Mouse (Mus musculus) liver (tissue): ENCODE results near the gene Ly6g6e.
"Not testable (repeated sequence)": the region's sequence is repeated elsewhere in the genome, so short reads cannot be mapped to it uniquely, and the experiment has no call there.

ENCODE experiments used
- DNase-seq: peaks from one replicate; pipeline ENCODE4 v3.0.0-alpha.2; 2020; ENCODE audit warnings: mixed read lengths

The Ly6g6e gene

GRCm38 (mm10) chr17:35076507-35077176 is at the start of gene Ly6g6e:
Ly6g6e (plus strand) TSS chr17:35076902.
- DNase-seq: no peak

GRCm38 (mm10) chr17:35027277-35028068 is 49.2 kb upstream of the Ly6g6e start, which contains the start of gene Sapcd1:
Sapcd1 (minus strand) TSS chr17:35028016.
- DNase-seq: peak; percentile 36

- DNase-seq: no peak
Measured at GRCm38 (mm10) chr17:35028315-35028714, 48.4 kb upstream of the Ly6g6e start.

- peak; percentile 13 for DNase-seq
Measured at GRCm38 (mm10) chr17:35029691-35030532, 46.8 kb upstream of the Ly6g6e start.

GRCm38 (mm10) chr17:35031272-35031671 is 45.4 kb upstream of the Ly6g6e start:
- DNase-seq: no peak

GRCm38 (mm10) chr17:35031880-35032279 is 44.8 kb upstream of the Ly6g6e start:
- DNase-seq: no peak

GRCm38 (mm10) chr17:35032323-35032870 is 44.3 kb upstream of the Ly6g6e start:
- no peak for DNase-seq

GRCm38 (mm10) chr17:35033703-35034102 is 43.0 kb upstream of the Ly6g6e start:
- DNase-seq: not testable (repeated sequence)

- DNase-seq: no peak
Measured at GRCm38 (mm10) chr17:35034896-35035295, 41.8 kb upstream of the Ly6g6e start.

GRCm38 (mm10) chr17:35039121-35039873 is 37.4 kb upstream of the Ly6g6e start:
- DNase-seq: no peak

GRCm38 (mm10) chr17:35043794-35044193 is 32.9 kb upstream of the Ly6g6e start:
- no peak for DNase-seq

GRCm38 (mm10) chr17:35044904-35045806 is 31.5 kb upstream of the Ly6g6e start:
- peak; percentile 72 for DNase-seq

- DNase-seq: peak; percentile 30
Measured at GRCm38 (mm10) chr17:35045807-35046680, 30.7 kb upstream of the Ly6g6e start.

GRCm38 (mm10) chr17:35046681-35047455 is 29.8 kb upstream of the Ly6g6e start, which contains the start of gene Msh5:
Msh5 (minus strand) TSS chr17:35046745.
- peak; percentile 99 for DNase-seq

GRCm38 (mm10) chr17:35047688-35048087 is 29.0 kb upstream of the Ly6g6e start:
- DNase-seq: peak; percentile 40

GRCm38 (mm10) chr17:35048149-35048931 is 28.4 kb upstream of the Ly6g6e start:
- DNase-seq: peak; percentile 80

- no peak for DNase-seq
Measured at GRCm38 (mm10) chr17:35048932-35049440, 27.7 kb upstream of the Ly6g6e start.

- DNase-seq: peak; percentile 81
Measured at GRCm38 (mm10) chr17:35049561-35050016, 27.1 kb upstream of the Ly6g6e start, which contains the start of gene Clic1. Clic1 (plus strand) TSS chr17:35049966.
